Mouse (Mus musculus) bone marrow macrophage, adult 2 months (primary cell): ENCODE results near the gene Hoxc8.

Source experiments
- CTCF ChIP-seq: IDR thresholded peaks from 2 replicates; pipeline ENCODE4 v1.5.1; 2012; ENCODE audit warnings: low read depth, mild to moderate bottlenecking, low read length, moderate library complexity
- POLR2A ChIP-seq: IDR thresholded peaks from 2 replicates; pipeline ENCODE4 v1.6.1; 2012; ENCODE audit warnings: mild to moderate bottlenecking, low read depth, low read length, borderline replicate concordance

DNA sequence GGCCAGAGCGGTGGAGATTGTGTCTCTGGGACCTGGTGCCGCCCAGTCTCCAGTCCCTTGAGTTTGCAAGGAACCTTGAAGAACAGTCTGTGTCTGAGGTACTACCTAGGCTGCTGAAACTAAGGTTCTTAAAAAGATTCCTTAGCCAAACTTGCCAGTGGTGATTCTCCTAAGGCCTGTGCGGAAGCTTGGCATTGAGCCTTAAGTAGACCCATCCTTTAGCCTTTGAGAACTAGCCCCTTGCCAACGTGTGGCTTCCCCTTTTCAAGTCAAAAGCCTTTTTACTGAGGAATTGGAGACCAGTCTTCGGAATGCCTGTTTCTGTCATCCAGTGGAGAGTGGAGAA is 47.0 kb upstream of the Hoxc8 start:
- TF ChIP-seq CTCF (no peak), POLR2A (no peak)
